Mouse (Mus musculus) midbrain, embryonic 15.5 days (tissue): ENCODE results near the gene Myo10. TPM values are rescaled to one million over a fixed set of nuclear protein-coding genes. Genes with fewer than 3 reads are reported as not detected.

Experiments used
- ATAC-seq: fragments of 200-750 bp; cut with Nextera tagmentation; replicated peaks from 2 replicates; pipeline ENCODE4 v1.8.0; 2017; ENCODE audit warnings: moderate TSS enrichment
- H3K27ac ChIP-seq: fragments of 300-500 bp; sonication (generic); 2 replicates; pipeline ENCODE4 v1.5.1; 2015; ENCODE audit warnings: mild to moderate bottlenecking, inconsistent platforms
- H3K27me3 ChIP-seq: fragments of 300-500 bp; sonication (generic); replicated peaks from 2 replicates; pipeline ENCODE4 v1.6.1; 2015; ENCODE audit warnings: inconsistent platforms
- H3K36me3 ChIP-seq: fragments of 300-500 bp; sonication (generic); replicated peaks from 2 replicates; pipeline ENCODE4 v1.6.1; 2015; ENCODE audit warnings: inconsistent platforms
- H3K4me1 ChIP-seq: fragments of 300-500 bp; sonication (generic); 2 replicates; pipeline ENCODE4 v1.6.1; 2015; ENCODE audit warnings: inconsistent platforms
- H3K4me2 ChIP-seq: fragments of 300-500 bp; sonication (generic); 2 replicates; pipeline ENCODE4 v1.6.1; 2015; ENCODE audit warnings: inconsistent platforms, mild to moderate bottlenecking, moderate library complexity
- H3K4me3 ChIP-seq: fragments of 300-500 bp; sonication (generic); 2 replicates; pipeline ENCODE4 v1.5.1; 2015; ENCODE audit warnings: mild to moderate bottlenecking, inconsistent platforms
- H3K9ac ChIP-seq: fragments of 300-500 bp; sonication (generic); 2 replicates; pipeline ENCODE4 v1.6.1; 2015; ENCODE audit warnings: mild to moderate bottlenecking, inconsistent platforms
- H3K9me3 ChIP-seq: fragments of 300-500 bp; sonication (generic); 2 replicates; pipeline ENCODE4 v1.6.1; 2016; ENCODE audit warnings: inconsistent platforms
- WGBS: fragments of 180-500 bp; shearing (Covaris S2); methylation state at CpG from one replicate; pipeline ENCODE4 v1.1.7; 2015; ENCODE audit warnings: mixed read lengths; 5-methylcytosine and 5-hydroxymethylcytosine counted together
- polyA plus RNA-seq: library from polyadenylated mRNA; unstranded; fragments of >200 nt; fragmentation: Nextera tagmentation; extraction: Ambion mirVana; gene quantifications from 2 replicates; pipeline ENCODE4 v1.2.1, GENCODE M21; 2015

Gene Myo10
- polyA plus RNA-seq, 1 experiment from 2014 or later = 28.1 TPM

DNA sequence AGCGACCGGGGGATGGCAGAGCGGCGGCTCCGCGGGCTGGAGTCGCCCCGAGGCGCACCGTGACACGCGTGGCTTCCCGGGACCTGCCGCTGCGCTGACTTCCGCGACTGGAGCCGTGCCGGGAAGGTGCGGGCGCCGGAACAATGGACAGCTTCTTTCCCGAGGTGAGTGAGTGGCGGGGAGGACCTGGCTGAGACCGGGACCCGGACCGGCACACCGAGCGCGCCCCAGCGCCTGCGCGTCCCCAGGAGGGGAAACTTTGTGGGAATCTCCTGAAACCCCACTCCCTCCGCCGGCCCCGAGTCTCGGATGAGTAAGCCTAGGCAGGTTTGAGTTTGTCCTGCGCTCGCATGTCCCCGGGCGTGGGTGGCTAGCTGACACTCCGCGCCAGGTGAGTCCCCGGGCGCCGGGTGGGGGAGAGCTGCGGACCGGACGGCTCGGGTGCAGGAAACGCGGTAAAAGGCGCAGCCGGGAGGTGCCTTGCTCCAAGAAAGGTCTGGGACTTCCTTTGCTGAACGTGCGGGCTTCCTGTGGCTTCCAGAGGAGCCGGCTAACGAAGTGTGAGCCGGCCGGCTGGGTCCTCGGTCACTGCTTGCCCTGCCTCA, 644 bp downstream of the Myo10 start:
- Histone ChIP-seq H3K36me3 (no peaks in the 10 kb centered on the region), H3K27me3 (0 out of 2 replicates have a peak, but pooled peaks cover 10% of the 10 kb centered on the region), H3K27ac (0 out of 2 replicates have a peak overlapping the region, but pooled peaks have one; percentile 8), H3K9ac (peak overlapping the region; percentile 40), H3K4me3 (peak overlapping the region; percentile 70), H3K4me2 (peak overlapping the region; percentile 94), H3K4me1 (peaks cover 19% of the 10 kb centered on the region), H3K9me3 (no peaks in the 10 kb centered on the region)
- under 1% methylated on average over 61 of the region's 61 CpGs for WGBS
- no peak for ATAC-seq

DNA sequence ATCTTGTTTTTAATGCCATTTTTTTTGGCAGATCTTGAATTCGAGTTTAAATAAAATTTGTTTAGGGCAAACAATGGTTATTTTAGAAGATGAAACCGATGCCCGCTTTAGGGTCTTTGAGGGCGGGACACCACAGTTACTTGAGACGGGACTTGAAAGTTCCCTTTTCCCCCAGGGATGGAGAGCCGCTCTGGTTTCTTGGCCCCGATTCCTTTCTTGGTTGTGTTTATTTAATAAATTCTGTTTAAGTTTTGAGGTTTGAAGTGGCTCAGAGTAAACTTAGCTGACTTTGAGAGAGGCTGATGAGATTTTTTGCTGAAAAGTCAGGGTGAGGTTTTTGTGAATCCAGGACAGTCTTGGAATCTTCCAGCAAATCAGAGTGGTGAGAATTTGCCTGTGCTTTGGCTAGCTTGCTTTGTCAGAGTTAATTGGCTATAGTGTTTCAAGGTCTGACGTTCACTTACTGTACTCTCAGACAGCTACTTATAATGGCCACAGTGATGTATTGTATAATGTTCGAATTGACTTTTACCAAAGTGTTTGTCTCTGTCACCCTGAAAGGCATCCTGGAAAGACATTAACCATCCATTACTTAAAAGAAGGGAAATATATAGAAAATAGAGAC, 1.3 kb downstream of the Myo10 start:
- Histone ChIP-seq H3K4me1 (peaks cover 19% of the 10 kb centered on the region), H3K36me3 (no peaks in the 10 kb centered on the region), H3K9me3 (no peaks in the 10 kb centered on the region), H3K4me2 (peak overlapping the region; percentile 94), H3K9ac (peak overlapping the region; percentile 40; the same call in 1 of the 2 replicates), H3K27ac (no peak overlapping the region), H3K4me3 (peak overlapping the region; percentile 70), H3K27me3 (0 out of 2 replicates have a peak, but pooled peaks cover 10% of the 10 kb centered on the region)
- 9% methylated on average over 9 of the region's 9 CpGs for WGBS
- no peak for ATAC-seq

- Histone ChIP-seq H3K27ac (no peak overlapping the region), H3K9ac (no peak overlapping the region), H3K4me2 (peak overlapping the region; percentile 94; the same call in 1 of the 2 replicates), H3K9me3 (no peaks in the 10 kb centered on the region), H3K27me3 (0 out of 2 replicates have a peak, but pooled peaks cover 10% of the 10 kb centered on the region), H3K36me3 (no peaks in the 10 kb centered on the region), H3K4me1 (peaks cover 19% of the 10 kb centered on the region), H3K4me3 (peak overlapping the region; percentile 70; the same call in 1 of the 2 replicates)
- no peak for ATAC-seq
- WGBS = 55% methylated on average over 3 of the region's 3 CpGs
These were observed 1.9 kb downstream of the Myo10 start for GRCm38 (mm10) chr15:25624263-25624662.

DNA sequence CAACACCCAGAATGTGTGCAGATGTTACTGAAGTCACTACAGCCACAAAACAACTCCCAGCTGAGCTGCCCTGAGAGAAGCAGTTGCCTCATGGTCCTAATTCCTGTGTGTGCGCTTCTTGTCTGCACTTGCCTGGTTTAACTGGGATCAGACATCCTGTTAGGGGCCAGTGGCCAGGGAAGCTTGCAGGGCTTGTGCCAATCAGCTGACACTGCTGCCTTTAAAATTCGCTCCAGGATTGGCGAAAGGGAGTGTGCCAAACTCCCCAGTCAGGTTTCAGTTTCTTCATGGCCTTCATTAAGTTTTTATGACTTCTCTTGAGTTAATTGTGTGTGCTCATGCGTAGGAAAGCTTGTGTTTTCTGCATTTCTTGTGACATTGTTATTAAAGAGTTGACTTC, 3.1 kb downstream of the Myo10 start:
- Histone ChIP-seq H3K9me3 (no peaks in the 10 kb centered on the region), H3K4me1 (peaks cover 19% of the 10 kb centered on the region), H3K36me3 (no peaks in the 10 kb centered on the region), H3K27me3 (0 out of 2 replicates have a peak, but pooled peaks cover 7% of the 10 kb centered on the region), H3K27ac (no peak overlapping the region), H3K9ac (no peak overlapping the region), H3K4me2 (0 out of 2 replicates have a peak overlapping the region, but pooled peaks have one; percentile 3), H3K4me3 (no peak overlapping the region)
- ATAC-seq = no peak
- 68% methylated on average over 4 of the region's 4 CpGs for WGBS

GRCm38 (mm10) chr15:25627012-25627411, 4.7 kb downstream of the Myo10 start:
- Histone ChIP-seq H3K4me3 (no peak overlapping the region), H3K36me3 (no peaks in the 10 kb centered on the region), H3K9me3 (no peaks in the 10 kb centered on the region), H3K27me3 (no peaks in the 10 kb centered on the region), H3K4me2 (no peak overlapping the region), H3K4me1 (peaks cover 15% of the 10 kb centered on the region), H3K27ac (no peak overlapping the region), H3K9ac (no peak overlapping the region)
- WGBS = 86% methylated on average over 7 of the region's 7 CpGs
- no peak for ATAC-seq

- ATAC-seq = no peak
- Histone ChIP-seq H3K27ac (no peak overlapping the region), H3K9ac (no peak overlapping the region), H3K4me3 (no peak overlapping the region), H3K4me2 (no peak overlapping the region), H3K4me1 (peaks cover 11% of the 10 kb centered on the region), H3K9me3 (no peaks in the 10 kb centered on the region), H3K27me3 (no peaks in the 10 kb centered on the region), H3K36me3 (no peaks in the 10 kb centered on the region)
- 97% methylated on average over 2 of the region's 2 CpGs for WGBS
These were observed 5.9 kb downstream of the Myo10 start for GRCm38 (mm10) chr15:25628251-25628650.

- H3K4me1 ChIP-seq = no peaks in the 10 kb centered on the region
- no peaks in the 10 kb centered on the region for H3K9me3 ChIP-seq
- H3K4me2 ChIP-seq = no peak overlapping the region
- H3K27ac ChIP-seq = no peak overlapping the region
- H3K27me3 ChIP-seq = no peaks in the 10 kb centered on the region
- H3K9ac ChIP-seq = no peak overlapping the region
- WGBS = 62% methylated on average over 9 of the region's 9 CpGs
- H3K4me3 ChIP-seq = no peak overlapping the region
- ATAC-seq = no peak; the same call in 1 of the 2 replicates
- no peaks in the 10 kb centered on the region for H3K36me3 ChIP-seq
These were observed 8.4 kb downstream of the Myo10 start for GRCm38 (mm10) chr15:25630716-25631115.

GRCm38 (mm10) chr15:25631332-25631731, 9.0 kb downstream of the Myo10 start:
- no peak overlapping the region for H3K27ac ChIP-seq
- no peaks in the 10 kb centered on the region for H3K36me3 ChIP-seq

GRCm38 (mm10) chr15:25632902-25633301, 10.6 kb downstream of the Myo10 start:
- H3K36me3 ChIP-seq = no peaks in the 10 kb centered on the region
- WGBS = 88% methylated on average over 11 of the region's 11 CpGs
- H3K4me3 ChIP-seq = no peak overlapping the region
- no peak overlapping the region for H3K27ac ChIP-seq
- no peak overlapping the region for H3K4me2 ChIP-seq
- no peaks in the 10 kb centered on the region for H3K9me3 ChIP-seq
- H3K9ac ChIP-seq = no peak overlapping the region
- no peaks in the 10 kb centered on the region for H3K27me3 ChIP-seq
- H3K4me1 ChIP-seq = no peaks in the 10 kb centered on the region
- ATAC-seq = no peak

More at GRCm38 (mm10) chr15:25631332-25631731, 9.0 kb downstream of the Myo10 start:
- Histone ChIP-seq H3K4me3 (no peak overlapping the region), H3K4me1 (no peaks in the 10 kb centered on the region), H3K4me2 (no peak overlapping the region), H3K9ac (no peak overlapping the region), H3K9me3 (no peaks in the 10 kb centered on the region), H3K27me3 (no peaks in the 10 kb centered on the region)
- WGBS = 97% methylated on average over 6 of the region's 6 CpGs
- no peak for ATAC-seq

DNA sequence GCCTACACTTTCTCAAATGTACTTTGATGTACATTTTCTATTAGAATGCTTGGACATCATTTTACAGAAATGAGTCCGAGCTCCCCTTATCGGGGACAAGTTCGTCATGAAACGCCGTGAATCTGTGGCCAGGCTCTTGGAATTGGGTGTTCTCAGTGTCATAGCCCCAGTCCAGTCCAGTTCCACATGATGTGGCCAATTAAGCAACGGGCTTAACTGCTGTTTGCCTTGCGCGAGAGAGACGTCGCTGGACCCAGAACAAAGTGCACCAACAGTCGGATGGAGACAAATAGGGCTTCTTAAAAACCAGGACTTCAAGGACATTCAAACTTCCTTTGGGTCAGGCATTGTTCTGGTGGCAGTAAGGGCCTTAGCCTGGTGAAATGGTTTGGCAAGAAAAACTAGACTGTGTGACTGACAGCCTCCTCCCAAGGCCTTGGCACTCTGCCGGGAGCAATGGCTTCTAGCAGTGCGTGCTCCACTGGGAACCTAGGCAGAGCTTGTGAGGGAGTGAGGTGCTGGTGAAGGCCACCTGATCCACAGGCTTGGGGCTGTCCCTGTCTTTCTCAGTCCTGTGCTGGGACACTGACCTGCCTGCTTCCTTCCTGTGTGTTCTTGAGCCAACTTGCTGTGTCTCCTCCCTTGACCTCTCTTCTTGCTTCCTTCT, 11.5 kb downstream of the Myo10 start:
- ATAC-seq = no peak
- H3K4me2 ChIP-seq = no peak overlapping the region
- no peaks in the 10 kb centered on the region for H3K27me3 ChIP-seq
- H3K4me1 ChIP-seq = no peaks in the 10 kb centered on the region
- WGBS = 87% methylated on average over 13 of the region's 13 CpGs
- H3K9ac ChIP-seq = no peak overlapping the region
- H3K9me3 ChIP-seq = no peaks in the 10 kb centered on the region
- H3K4me3 ChIP-seq = no peak overlapping the region
- no peak overlapping the region for H3K27ac ChIP-seq
- no peaks in the 10 kb centered on the region for H3K36me3 ChIP-seq

- no peak overlapping the region for H3K27ac ChIP-seq
These were observed 15.4 kb downstream of the Myo10 start for GRCm38 (mm10) chr15:25637727-25638126.

DNA sequence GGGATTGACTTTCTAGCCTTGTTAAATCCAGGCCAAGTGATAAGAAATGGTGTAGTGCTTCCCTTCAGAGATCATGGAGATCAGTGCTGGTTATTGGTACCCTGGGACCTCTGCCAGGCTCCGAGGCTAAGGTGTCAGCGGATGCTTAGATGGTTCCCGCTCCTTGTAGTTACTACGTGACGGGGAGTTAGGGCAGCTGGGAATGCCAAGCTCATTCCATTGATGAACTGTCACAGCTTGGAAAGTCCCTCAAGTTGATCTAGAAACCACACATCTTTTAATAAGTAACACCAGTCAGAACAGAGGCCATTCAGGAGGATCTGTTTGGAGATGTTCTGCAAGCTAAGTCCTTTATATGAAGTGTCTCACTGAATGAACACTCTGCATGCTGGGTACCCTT, 16.9 kb downstream of the Myo10 start:
- no peak overlapping the region for H3K27ac ChIP-seq
- no peak overlapping the region for H3K4me3 ChIP-seq
- no peak for ATAC-seq
- H3K27me3 ChIP-seq = no peaks in the 10 kb centered on the region
- H3K4me1 ChIP-seq = no peaks in the 10 kb centered on the region
- H3K36me3 ChIP-seq = no peaks in the 10 kb centered on the region
- no peaks in the 10 kb centered on the region for H3K9me3 ChIP-seq
- no peak overlapping the region for H3K4me2 ChIP-seq
- 95% methylated on average over 5 of the region's 5 CpGs for WGBS
- no peak overlapping the region for H3K9ac ChIP-seq

More at GRCm38 (mm10) chr15:25637727-25638126, 15.4 kb downstream of the Myo10 start:
- H3K9ac ChIP-seq = no peak overlapping the region
- H3K4me3 ChIP-seq = no peak overlapping the region
- ATAC-seq = no peak
- 89% methylated on average over 9 of the region's 9 CpGs for WGBS
- no peak overlapping the region for H3K4me2 ChIP-seq
- no peaks in the 10 kb centered on the region for H3K36me3 ChIP-seq
- H3K9me3 ChIP-seq = no peaks in the 10 kb centered on the region
- no peaks in the 10 kb centered on the region for H3K27me3 ChIP-seq
- H3K4me1 ChIP-seq = no peaks in the 10 kb centered on the region
